Mouse (Mus musculus) CH12.LX (cell line): ENCODE results near the gene Slc15a1. TPM values are rescaled to one million over a fixed set of nuclear protein-coding genes. Genes with fewer than 3 reads are reported as not detected.

Source experiments
- DNase-seq: peaks from one replicate; pipeline ENCODE4 v3.0.0-alpha.2; 2013; ENCODE audit errors: extremely low read depth
- H3K27ac ChIP-seq: 2 replicates; pipeline ENCODE4 v1.5.1; 2012; ENCODE audit warnings: low read depth, mild to moderate bottlenecking, control low read depth, moderate library complexity; ENCODE audit not compliant: insufficient read depth
- H3K27me3 ChIP-seq: replicated peaks from 2 replicates; pipeline ENCODE3; 2012; ENCODE audit warnings: inconsistent platforms
- H3K36me3 ChIP-seq, 2 experiments: replicated peaks in 1 of 2; 2 replicates each; pipeline versions ENCODE3 to v1.6.1; 2012; ENCODE audit warnings: inconsistent platforms in 1 of 2, low read length in 1 of 2, mild to moderate bottlenecking in 1 of 2, mixed read lengths in 1 of 2, moderate library complexity in 1 of 2; ENCODE audit not compliant: control insufficient read depth in 1 of 2, insufficient read depth in 1 of 2
- H3K4me1 ChIP-seq, 2 experiments: 2 replicates each; pipeline ENCODE4 v1.6.1; 2012; ENCODE audit warnings: inconsistent platforms in 1 of 2, moderate library complexity in 1 of 2; ENCODE audit not compliant: insufficient read depth in 2 of 2, control insufficient read depth in 1 of 2
- H3K4me2 ChIP-seq: 2 replicates; pipeline ENCODE4 v1.6.1; 2012; ENCODE audit warnings: low read depth, mild to moderate bottlenecking, control low read depth; ENCODE audit not compliant: poor library complexity, insufficient read depth, severe bottlenecking
- H3K4me3 ChIP-seq, 3 experiments: fragments of 150-350 bp in 1 of 3; sonication (generic) in 1 of 3; replicated peaks in 1 of 3; 2 replicates each; pipeline versions ENCODE3 to v1.5.1; 2011 to 2012; ENCODE audit warnings: low read depth in 2 of 3, low read length in 2 of 3, mild to moderate bottlenecking in 2 of 3, moderate library complexity in 2 of 3, control low read depth in 1 of 3, improper control_type of control experiment in 1 of 3, inconsistent platforms in 1 of 3, mixed read lengths in 1 of 3; ENCODE audit not compliant: poor library complexity in 1 of 3
- H3K79me2 ChIP-seq: replicated peaks from 2 replicates; pipeline ENCODE4 v1.6.1; 2012; ENCODE audit warnings: mild to moderate bottlenecking, moderate library complexity; ENCODE audit not compliant: control insufficient read depth, poor library complexity, insufficient read depth, severe bottlenecking; ENCODE audit errors: extremely low read depth
- H3K9ac ChIP-seq: 2 replicates; pipeline ENCODE4 v1.6.1; 2012; ENCODE audit warnings: low read depth, mild to moderate bottlenecking, control low read depth, moderate library complexity; ENCODE audit not compliant: insufficient read depth
- H3K9me3 ChIP-seq: replicated peaks from 2 replicates; pipeline ENCODE3; 2012; ENCODE audit warnings: low read length, inconsistent platforms, mixed read lengths
- CHD1 ChIP-seq: IDR thresholded peaks from 2 replicates; pipeline ENCODE4 v1.6.1; 2012; ENCODE audit warnings: low read depth, low read length, improper control_type of control experiment, inconsistent platforms
- E2F4 ChIP-seq: IDR thresholded peaks from 2 replicates; pipeline ENCODE4 v1.6.1; 2011; ENCODE audit warnings: low read depth, low read length, improper control_type of control experiment; ENCODE audit not compliant: insufficient replicate concordance
- ELF1 ChIP-seq: IDR thresholded peaks from 2 replicates; pipeline ENCODE4 v1.6.1; 2014; ENCODE audit warnings: low read depth, mild to moderate bottlenecking, inconsistent platforms, low read length, improper control_type of control experiment
- JUN ChIP-seq: IDR thresholded peaks from 2 replicates; pipeline ENCODE4 v1.6.1; 2011; ENCODE audit warnings: low read depth, mild to moderate bottlenecking, low read length, improper control_type of control experiment, moderate library complexity; ENCODE audit not compliant: insufficient read depth
- KAT2A ChIP-seq: IDR thresholded peaks from 2 replicates; pipeline ENCODE4 v1.6.1; 2012; ENCODE audit warnings: low read length, improper control_type of control experiment, inconsistent platforms; ENCODE audit not compliant: insufficient replicate concordance
- MAX ChIP-seq: IDR thresholded peaks from 2 replicates; pipeline ENCODE4 v1.6.1; 2011; ENCODE audit warnings: low read length, improper control_type of control experiment
- MAZ ChIP-seq: IDR thresholded peaks from 2 replicates; pipeline ENCODE4 v1.6.1; 2012; ENCODE audit warnings: low read depth, mild to moderate bottlenecking, inconsistent platforms, low read length, improper control_type of control experiment, moderate library complexity
- MXI1 ChIP-seq: IDR thresholded peaks from 2 replicates; pipeline ENCODE4 v1.6.1; 2011; ENCODE audit warnings: mild to moderate bottlenecking, low read depth, low read length, improper control_type of control experiment
- MYC ChIP-seq: IDR thresholded peaks from 2 replicates; pipeline ENCODE4 v1.6.1; 2011; ENCODE audit warnings: low read depth, mild to moderate bottlenecking, improper control_type of control experiment, low read length
- NELFE ChIP-seq: IDR thresholded peaks from 2 replicates; pipeline ENCODE4 v1.6.1; 2011; ENCODE audit warnings: low read depth, low read length, improper control_type of control experiment
- NRF1 ChIP-seq: IDR thresholded peaks from 2 replicates; pipeline ENCODE4 v1.6.1; 2014; ENCODE audit warnings: low read depth, mild to moderate bottlenecking, inconsistent platforms, low read length, improper control_type of control experiment, moderate library complexity
- POLR2AphosphoS2 ChIP-seq: IDR thresholded peaks from 2 replicates; pipeline ENCODE4 v1.6.1; 2011; ENCODE audit warnings: low read depth, low read length, improper control_type of control experiment
- RCOR1 ChIP-seq: conservative IDR thresholded peaks from 2 replicates; pipeline ENCODE4 v1.6.1; 2012; ENCODE audit warnings: low read depth, mild to moderate bottlenecking, inconsistent platforms, low read length, improper control_type of control experiment
- SIN3A ChIP-seq: IDR thresholded peaks from 2 replicates; pipeline ENCODE4 v1.6.1; 2012; ENCODE audit warnings: low read length, improper control_type of control experiment, inconsistent platforms
- SMC3 ChIP-seq: IDR thresholded peaks from 2 replicates; pipeline ENCODE4 v1.6.1; 2011; ENCODE audit warnings: low read depth, low read length, improper control_type of control experiment
- TBP ChIP-seq: conservative IDR thresholded peaks from 2 replicates; pipeline ENCODE4 v1.6.1; 2011; ENCODE audit warnings: low read depth, low read length, improper control_type of control experiment
- TCF12 ChIP-seq: IDR thresholded peaks from 2 replicates; pipeline ENCODE4 v1.6.1; 2014; ENCODE audit warnings: low read depth, mild to moderate bottlenecking, inconsistent platforms, low read length, improper control_type of control experiment
- UBTF ChIP-seq: IDR thresholded peaks from 2 replicates; pipeline ENCODE4 v1.6.1; 2012; ENCODE audit warnings: low read depth, mild to moderate bottlenecking, inconsistent platforms, low read length, improper control_type of control experiment, moderate library complexity
- USF2 ChIP-seq: conservative IDR thresholded peaks from 2 replicates; pipeline ENCODE4 v1.6.1; 2011; ENCODE audit warnings: low read depth, low read length, improper control_type of control experiment
- ZKSCAN1 ChIP-seq: IDR thresholded peaks from 2 replicates; pipeline ENCODE4 v1.6.1; 2012; ENCODE audit warnings: low read depth, inconsistent platforms, low read length, improper control_type of control experiment, borderline replicate concordance
- dilution Hi-C: fragments of 300-500 bp; cut with MboI; formaldehyde crosslinking; loops from 2 replicates; pipeline ENCODE4 v1.14.3; 2020; ENCODE audit warnings: low sequenced_read_pairs; ENCODE audit not compliant: extremely low pct_unique_long_range_greater_than_20kb, extremely low pct_ligation_motif_present
- in situ Hi-C: fragments of 300-500 bp; cut with MboI; formaldehyde crosslinking; loops from 3 replicates; pipeline ENCODE4 v1.14.3; 2019; ENCODE audit warnings: low sequenced_read_pairs, low pct_ligation_motif_present, low pct_unique_long_range_greater_than_20kb, mixed read lengths
- polyA plus RNA-seq: library from polyadenylated mRNA; unstranded; fragments of >175 nt; gene quantifications from 2 replicates; pipeline ENCODE4 v1.2.1, GENCODE M21; 2012; ENCODE audit warnings: low read depth; ENCODE audit not compliant: insufficient read length
- total RNA-seq, 2 experiments: library from RNA; depleted of rRNA; stranded (reverse); fragments of 300-350 nt in 1 of 2; fragments of >200 nt in 1 of 2; gene quantifications; 2 replicates each; pipeline ENCODE4 v1.2.3; 2012 to 2014

Slc15a1 gene
- total and polyA plus RNA-seq, 3 experiments, result 0.04 to 0.19 TPM; not detected in 1

GRCm38 (mm10) chr14:121425004-121425793 lies 79.9 kb downstream of the Slc15a1 start:
- TF ChIP-seq POLR2AphosphoS2, result no peak
- no peak for TF ChIP-seq E2F4
- no peak for TF ChIP-seq SIN3A
- no peak for TF ChIP-seq USF2
- TF ChIP-seq MXI1, result no peak
- no peak for TF ChIP-seq KAT2A
- no peak for TF ChIP-seq JUN
- TF ChIP-seq MAZ, result no peak
- no peak for TF ChIP-seq MAX
- no peak for TF ChIP-seq TCF12
- TF ChIP-seq TBP, result no peak
- no peak for TF ChIP-seq MYC
- no peak for TF ChIP-seq NELFE
- no peak for TF ChIP-seq NRF1
- TF ChIP-seq SMC3, result no peak
- no peak for TF ChIP-seq ELF1
- Histone ChIP-seq H3K27me3 (no peaks in the 10 kb centered on the region), H3K9ac (no peak overlapping the region), H3K9me3 (peaks cover 14% of the 10 kb centered on the region), H3K4me2 (no peak overlapping the region), H3K36me3 (no peaks in the 10 kb centered on the region), H3K27ac (no peak overlapping the region), H3K4me3 (peak overlapping the region in 1 of 3 experiments; percentile 15), H3K4me1 (peaks cover 9 to 49% of the 10 kb centered on the region in 2 experiments), H3K79me2 (no peaks in the 10 kb centered on the region)
- dilution Hi-C loops, result no loop called here
- no peak for DNase-seq
- in situ Hi-C loops, result no loop called here

GRCm38 (mm10) chr14:121423341-121423751 lies 81.7 kb downstream of the Slc15a1 start:
- dilution Hi-C loops, result no loop called here
- H3K4me1 ChIP-seq, result peaks cover 9 to 49% of the 10 kb centered on the region in 2 experiments
- H3K27me3 ChIP-seq, result no peaks in the 10 kb centered on the region
- H3K9ac ChIP-seq, result no peak overlapping the region
- H3K36me3 ChIP-seq, result no peaks in the 10 kb centered on the region
- H3K4me3 ChIP-seq, result no peak overlapping the region
- no peak for DNase-seq
- no peak overlapping the region for H3K27ac ChIP-seq
- peaks cover 14% of the 10 kb centered on the region for H3K9me3 ChIP-seq
- H3K79me2 ChIP-seq, result no peaks in the 10 kb centered on the region
- TF ChIP-seq ZKSCAN1, result no peak
- TF ChIP-seq MYC, result no peak
- TF ChIP-seq RCOR1, result no peak
- TF ChIP-seq UBTF, result no peak
- TF ChIP-seq USF2, result no peak
- no peak for TF ChIP-seq SIN3A
- TF ChIP-seq CHD1, result no peak
- TF ChIP-seq JUN, result no peak
- no peak for TF ChIP-seq KAT2A
- TF ChIP-seq POLR2AphosphoS2, result no peak
- H3K4me2 ChIP-seq, result no peak overlapping the region
- in situ Hi-C loops, result no loop called here
